Mouse (Mus musculus): ENCODE results near the gene Adam17. TPM values are rescaled to one million over a fixed set of nuclear protein-coding genes. Genes with fewer than 3 reads are reported as not detected.

The Adam17 gene
- polyA plus RNA-seq, 1 experiment from 2014 or later = 35.2 TPM

DNA sequence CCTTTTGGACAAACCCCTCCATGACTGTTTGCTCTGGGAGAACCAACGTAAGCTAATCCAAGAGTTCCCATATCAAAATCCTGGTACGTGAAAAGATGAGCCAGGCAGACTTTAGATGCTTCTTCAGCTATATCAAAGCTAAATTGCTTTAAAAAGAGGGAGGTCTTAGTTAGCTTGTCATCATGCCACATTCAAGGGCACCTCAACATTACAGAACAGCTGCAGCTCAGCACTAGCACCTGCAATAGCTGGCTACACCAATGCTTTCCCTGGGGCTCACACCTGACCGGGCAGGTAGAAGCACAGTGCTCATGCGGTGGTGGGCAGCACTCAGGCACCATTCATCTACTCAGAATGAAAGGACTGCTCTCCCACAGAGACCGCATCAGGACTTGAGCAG is 32.8 kb downstream of the Adam17 start:
- H3K27me3 ChIP-seq (replicated peaks) = no peaks in the 10 kb centered on the region
- H3K36me3 ChIP-seq = peaks cover 30% of the 10 kb centered on the region
- H3K4me1 ChIP-seq = no peaks in the 10 kb centered on the region
- H3K27ac ChIP-seq = no peak overlapping the region
- H3K4me3 ChIP-seq = no peak overlapping the region
- H3K9me3 ChIP-seq = no peaks in the 10 kb centered on the region
- no peak for ATAC-seq (ENCODE audit: low FRiP score, low read depth)
- H3K4me2 ChIP-seq (replicated peaks) = no peak overlapping the region
- WGBS = 97% methylated on average over 5 of the region's 5 CpGs
- H3K9ac ChIP-seq = no peak overlapping the region

DNA sequence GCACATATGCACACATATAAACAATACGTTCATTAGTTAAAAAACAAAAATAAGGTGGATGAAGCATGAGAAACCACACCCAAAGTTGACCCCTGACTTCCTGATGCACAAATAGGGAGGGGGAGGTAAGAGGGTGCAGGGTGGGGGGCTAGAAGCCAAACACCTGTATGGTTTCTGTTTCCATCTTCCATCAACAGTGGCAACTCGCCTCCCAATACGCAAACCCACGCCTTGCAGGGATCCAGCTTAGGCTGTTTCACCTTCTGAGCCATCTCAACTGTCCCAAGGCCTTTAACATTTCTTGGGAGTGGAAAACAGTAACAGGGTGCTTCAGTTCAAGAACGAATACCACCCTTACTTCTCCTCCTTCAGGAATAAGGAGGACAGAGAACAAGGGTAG is 36.3 kb downstream of the Adam17 start:
- H3K4me1 ChIP-seq = no peaks in the 10 kb centered on the region
- no peak overlapping the region for H3K4me3 ChIP-seq
- no peak for ATAC-seq (ENCODE audit: low FRiP score, low read depth)
- H3K36me3 ChIP-seq = peaks cover 46% of the 10 kb centered on the region
- no peak overlapping the region for H3K4me2 ChIP-seq (replicated peaks)
- H3K9me3 ChIP-seq = no peaks in the 10 kb centered on the region
- no peak overlapping the region for H3K9ac ChIP-seq
- H3K27me3 ChIP-seq (replicated peaks) = no peaks in the 10 kb centered on the region
- 96% methylated on average over 5 of the region's 5 CpGs for WGBS
- H3K27ac ChIP-seq = no peak overlapping the region

DNA sequence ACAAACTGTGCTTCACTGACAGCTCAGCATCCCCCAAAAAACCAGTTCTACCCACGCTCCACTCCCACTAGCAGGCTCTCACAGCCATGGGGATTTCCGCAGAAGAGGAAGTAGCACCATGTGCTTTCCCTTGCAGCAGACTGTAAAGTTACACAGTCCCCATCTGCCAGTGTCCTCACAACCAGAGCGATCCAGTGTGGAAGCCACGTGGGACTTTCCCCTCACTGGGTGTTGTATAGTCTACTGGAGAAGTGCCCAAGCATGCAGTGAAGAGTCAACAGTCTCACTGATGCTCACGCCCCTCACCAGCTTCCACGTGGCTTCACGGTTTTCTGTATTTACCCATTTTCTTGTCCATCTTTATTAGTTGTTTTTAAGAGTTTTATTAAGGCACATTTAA is 37.6 kb downstream of the Adam17 start:
- H3K9me3 ChIP-seq = no peaks in the 10 kb centered on the region
- no peaks in the 10 kb centered on the region for H3K4me1 ChIP-seq
- peaks cover 52% of the 10 kb centered on the region for H3K36me3 ChIP-seq
- H3K4me3 ChIP-seq = no peak overlapping the region
- no peak overlapping the region for H3K9ac ChIP-seq
- H3K4me2 ChIP-seq (replicated peaks) = no peak overlapping the region
- ATAC-seq (ENCODE audit: low FRiP score, low read depth) = no peak
- 91% methylated on average over 7 of the region's 7 CpGs for WGBS
- no peak overlapping the region for H3K27ac ChIP-seq
- H3K27me3 ChIP-seq (replicated peaks) = no peaks in the 10 kb centered on the region

DNA sequence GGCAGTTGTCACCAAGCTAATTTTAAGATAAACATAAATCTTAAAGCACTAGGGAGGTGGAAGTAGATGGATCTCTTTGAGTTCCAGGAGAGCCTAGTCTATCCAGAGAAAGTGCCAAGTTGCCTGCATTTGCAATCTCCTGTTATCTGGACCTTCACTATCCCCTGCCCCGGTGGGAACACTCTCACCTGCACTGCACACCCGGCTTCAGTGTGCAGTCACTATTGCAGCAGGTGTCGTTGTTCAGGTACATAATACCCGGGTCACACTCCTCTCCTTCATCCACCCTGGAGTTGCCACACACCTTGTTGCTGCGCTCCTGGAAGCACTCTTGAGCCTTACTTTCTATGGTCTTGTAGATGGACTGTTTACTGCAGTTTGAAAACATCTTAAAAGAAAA is 39.7 kb downstream of the Adam17 start:
- Histone ChIP-seq H3K4me2 (replicated peaks) (no peak overlapping the region), H3K9me3 (no peaks in the 10 kb centered on the region), H3K9ac (no peak overlapping the region), H3K27me3 (replicated peaks) (no peaks in the 10 kb centered on the region), H3K36me3 (peaks cover 56% of the 10 kb centered on the region), H3K4me3 (no peak overlapping the region), H3K27ac (no peak overlapping the region), H3K4me1 (no peaks in the 10 kb centered on the region)
- no peak for ATAC-seq (ENCODE audit: low FRiP score, low read depth)
- WGBS = 94% methylated on average over 5 of the region's 5 CpGs

DNA sequence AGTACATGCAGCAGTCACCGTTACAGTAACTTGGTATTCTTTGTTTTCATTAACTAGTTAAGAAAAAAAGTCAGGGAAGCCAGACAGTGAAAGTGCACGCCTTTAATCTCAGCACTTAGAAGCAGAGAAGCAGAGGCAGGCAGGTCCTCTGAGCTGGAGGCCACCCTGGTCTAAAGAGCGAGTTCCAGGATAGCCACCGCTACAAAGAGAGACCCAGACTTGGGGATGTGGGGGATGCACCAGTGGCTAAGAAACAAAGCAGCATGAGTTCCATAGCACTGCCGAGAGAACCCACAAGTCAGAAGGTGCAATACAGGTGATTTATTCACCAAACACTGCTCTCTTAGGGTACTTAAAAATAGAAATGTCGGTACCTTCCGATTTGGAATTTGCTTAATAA is 40.4 kb downstream of the Adam17 start:
- no peaks in the 10 kb centered on the region for H3K4me1 ChIP-seq
- no peak for ATAC-seq (ENCODE audit: low FRiP score, low read depth)
- H3K27me3 ChIP-seq (replicated peaks) = no peaks in the 10 kb centered on the region
- H3K9me3 ChIP-seq = no peaks in the 10 kb centered on the region
- H3K4me2 ChIP-seq (replicated peaks) = no peak overlapping the region
- H3K27ac ChIP-seq = no peak overlapping the region
- H3K36me3 ChIP-seq = peaks cover 60% of the 10 kb centered on the region
- H3K4me3 ChIP-seq = no peak overlapping the region
- WGBS = 94% methylated on average over 7 of the region's 7 CpGs
- H3K9ac ChIP-seq = no peak overlapping the region

DNA sequence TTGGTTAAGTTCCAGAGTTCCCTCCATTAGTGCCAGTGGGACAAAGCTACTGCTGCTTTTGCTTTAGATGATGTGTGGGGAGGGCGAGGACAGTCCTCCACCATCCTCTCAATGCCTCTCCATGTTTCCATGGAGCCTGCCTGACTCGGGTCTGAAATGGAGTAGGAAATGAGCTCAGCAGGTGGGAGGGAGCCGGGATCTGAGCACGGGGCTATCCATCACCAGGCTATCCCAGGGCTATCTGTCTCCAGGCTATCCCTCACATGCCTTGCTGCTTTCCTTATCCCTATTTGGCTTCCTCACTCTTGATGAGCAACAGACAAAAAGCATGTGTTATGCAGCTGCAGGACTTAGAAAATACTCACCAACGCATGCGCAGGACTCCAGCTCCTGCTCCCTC is 41.7 kb downstream of the Adam17 start:
- Histone ChIP-seq H3K4me2 (replicated peaks) (no peak overlapping the region), H3K9me3 (no peaks in the 10 kb centered on the region), H3K36me3 (peaks cover 67% of the 10 kb centered on the region), H3K4me3 (no peak overlapping the region), H3K9ac (no peak overlapping the region), H3K27ac (no peak overlapping the region), H3K4me1 (no peaks in the 10 kb centered on the region), H3K27me3 (replicated peaks) (no peaks in the 10 kb centered on the region)
- no peak for ATAC-seq (ENCODE audit: low FRiP score, low read depth)
- 70% methylated on average over 6 of the region's 6 CpGs for WGBS

DNA sequence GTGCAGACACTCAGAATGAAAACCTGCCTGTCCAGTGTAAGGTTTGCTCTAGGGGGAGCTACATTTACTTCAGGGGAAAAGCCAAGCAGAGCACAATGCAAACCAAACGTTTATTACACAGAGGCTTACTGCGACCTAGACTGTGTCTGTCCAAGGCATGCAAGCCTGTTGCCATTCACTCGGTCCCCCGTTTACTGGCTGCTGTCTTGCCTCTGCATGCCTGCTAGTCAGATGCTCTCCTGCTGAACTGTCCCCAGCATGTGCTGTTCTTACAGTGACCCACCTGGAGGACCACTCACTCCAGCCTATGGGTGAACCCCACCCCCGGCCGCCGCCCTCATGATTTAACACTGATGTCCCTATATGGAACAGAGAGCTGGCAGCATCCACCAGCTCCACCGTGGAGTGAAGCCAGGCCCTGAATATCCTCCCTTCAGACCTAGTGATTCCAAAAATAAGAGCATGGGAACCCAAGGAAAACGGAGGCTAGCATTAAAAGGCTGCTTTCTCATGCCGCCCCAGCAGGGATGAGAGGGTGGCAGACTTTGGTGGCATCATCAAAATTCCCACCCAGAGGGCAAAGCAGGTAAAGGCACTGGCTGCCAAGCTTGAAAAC is 42.4 kb downstream of the Adam17 start:
- Histone ChIP-seq H3K4me2 (replicated peaks) (no peak overlapping the region), H3K9me3 (no peaks in the 10 kb centered on the region), H3K27me3 (replicated peaks) (no peaks in the 10 kb centered on the region), H3K4me1 (no peaks in the 10 kb centered on the region), H3K9ac (no peak overlapping the region), H3K36me3 (peaks cover 70% of the 10 kb centered on the region), H3K27ac (no peak overlapping the region), H3K4me3 (no peak overlapping the region)
- no peak for ATAC-seq (ENCODE audit: low FRiP score, low read depth)
- 92% methylated on average over 10 of the region's 10 CpGs for WGBS

DNA sequence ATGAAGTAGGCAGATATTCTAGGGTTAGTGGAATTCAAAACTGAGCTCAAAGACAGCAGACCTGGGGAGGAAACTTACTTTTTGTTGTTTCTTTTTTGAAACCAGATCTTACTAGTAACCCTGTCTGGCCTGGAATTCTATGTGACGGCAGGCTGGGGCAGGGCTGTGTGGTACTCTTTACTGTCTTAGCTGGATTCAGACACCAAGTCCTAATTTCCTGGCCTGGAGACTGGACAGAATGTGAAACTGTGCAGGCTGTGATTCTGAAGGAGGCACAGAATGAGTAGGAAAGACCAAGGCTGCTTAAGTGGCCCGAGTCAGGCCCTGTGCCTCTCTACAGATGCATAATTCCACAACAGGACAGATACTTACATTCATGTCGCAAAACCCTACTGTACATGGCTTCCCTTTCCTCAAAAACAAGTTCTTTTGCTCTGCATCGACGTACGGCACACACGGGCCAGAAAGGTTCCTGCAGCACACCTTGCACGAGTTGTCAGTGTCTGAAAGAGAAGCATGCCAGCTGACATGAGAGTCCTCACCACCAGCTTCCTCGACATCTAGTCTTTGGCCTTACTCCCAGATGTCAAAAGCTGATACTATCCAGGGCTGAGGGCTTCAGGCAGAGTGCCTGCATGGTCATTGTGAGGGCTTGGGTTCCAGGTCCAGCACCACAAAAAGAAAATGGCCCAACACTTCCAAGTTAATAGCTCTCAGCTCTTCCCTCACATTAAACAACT is 43.6 kb downstream of the Adam17 start:
- Histone ChIP-seq H3K27me3 (replicated peaks) (no peaks in the 10 kb centered on the region), H3K4me1 (no peaks in the 10 kb centered on the region), H3K27ac (no peak overlapping the region), H3K36me3 (peaks cover 75% of the 10 kb centered on the region), H3K4me2 (replicated peaks) (no peak overlapping the region), H3K4me3 (no peak overlapping the region), H3K9ac (no peak overlapping the region), H3K9me3 (no peaks in the 10 kb centered on the region)
- WGBS = 95% methylated on average over 9 of the region's 9 CpGs
- ATAC-seq (ENCODE audit: low FRiP score, low read depth) = no peak

DNA sequence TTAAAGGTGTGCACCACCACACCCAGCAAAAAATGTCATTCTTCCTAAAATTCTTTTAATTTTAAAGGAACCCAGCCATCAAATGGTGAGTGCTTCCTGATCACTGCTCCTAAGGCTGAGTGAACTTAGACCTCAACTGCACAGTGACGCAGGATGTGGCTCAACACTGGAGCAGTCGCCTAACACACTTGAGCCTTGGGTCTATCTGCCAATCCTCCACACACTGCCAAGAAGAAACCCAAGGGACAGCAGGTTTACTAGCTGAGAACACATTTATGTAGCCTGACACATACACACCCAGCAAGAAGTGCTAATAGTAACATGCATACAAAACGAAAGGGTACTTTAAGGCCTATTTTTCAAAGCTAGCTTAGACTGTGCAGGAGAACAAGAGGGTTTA is 47.1 kb downstream of the Adam17 start:
- H3K36me3 ChIP-seq = peaks cover 66% of the 10 kb centered on the region
- ATAC-seq (ENCODE audit: low FRiP score, low read depth) = no peak
- H3K9me3 ChIP-seq = no peaks in the 10 kb centered on the region
- H3K4me3 ChIP-seq = no peak overlapping the region
- no peak overlapping the region for H3K27ac ChIP-seq
- no peaks in the 10 kb centered on the region for H3K27me3 ChIP-seq (replicated peaks)
- no peak overlapping the region for H3K4me2 ChIP-seq (replicated peaks)
- WGBS = 95% methylated on average over 3 of the region's 3 CpGs
- H3K4me1 ChIP-seq = no peaks in the 10 kb centered on the region
- H3K9ac ChIP-seq = no peak overlapping the region

DNA sequence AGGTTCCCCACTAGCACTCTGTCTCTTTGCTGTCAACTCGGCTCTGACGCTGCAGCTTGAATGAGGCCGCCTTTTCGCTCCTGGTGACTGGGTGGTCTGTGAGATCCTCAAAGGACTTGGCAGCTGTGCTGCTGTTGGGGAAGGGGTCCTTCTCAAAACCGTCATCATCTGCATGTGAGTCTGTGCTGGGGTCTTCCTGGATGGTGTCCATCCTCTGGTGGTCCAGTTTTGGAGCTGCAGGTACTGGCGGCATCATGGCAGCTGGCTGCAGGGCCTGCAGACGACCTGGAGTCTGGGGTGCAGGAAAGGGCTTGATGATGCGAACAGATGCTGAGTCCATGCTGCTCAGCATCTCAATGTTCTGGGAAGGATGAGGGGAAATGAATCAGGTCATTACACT is 48.2 kb downstream of the Adam17 start:
- 94% methylated on average over 8 of the region's 8 CpGs for WGBS
- Histone ChIP-seq H3K9me3 (no peaks in the 10 kb centered on the region), H3K4me1 (no peaks in the 10 kb centered on the region), H3K27me3 (replicated peaks) (no peaks in the 10 kb centered on the region), H3K4me3 (no peak overlapping the region), H3K27ac (no peak overlapping the region), H3K36me3 (peaks cover 65% of the 10 kb centered on the region), H3K4me2 (replicated peaks) (no peak overlapping the region), H3K9ac (no peak overlapping the region)
- ATAC-seq (ENCODE audit: low FRiP score, low read depth) = no peak

DNA sequence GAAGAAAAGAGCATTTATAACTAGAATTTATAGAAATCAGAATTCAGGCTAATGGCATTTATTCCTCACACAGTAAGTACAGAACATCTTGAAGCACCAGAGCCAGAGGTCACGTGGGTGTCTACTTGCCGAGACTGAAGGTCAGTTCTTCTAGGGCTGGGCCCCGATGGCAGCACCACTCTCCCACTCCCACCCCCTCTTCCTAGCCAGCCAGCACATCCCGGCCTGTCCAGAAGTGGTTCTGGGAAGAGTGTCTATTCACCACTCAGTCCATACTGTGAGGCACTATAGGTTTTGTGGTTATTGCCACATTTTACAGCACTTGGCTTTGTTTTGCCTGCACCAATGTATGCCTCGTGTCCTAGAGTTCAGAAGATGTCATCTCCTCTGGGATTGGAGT is 49.3 kb downstream of the Adam17 start:
- Histone ChIP-seq H3K9me3 (no peaks in the 10 kb centered on the region), H3K36me3 (peaks cover 55% of the 10 kb centered on the region), H3K27ac (no peak overlapping the region), H3K27me3 (replicated peaks) (no peaks in the 10 kb centered on the region), H3K4me2 (replicated peaks) (no peak overlapping the region), H3K4me3 (no peak overlapping the region), H3K9ac (no peak overlapping the region), H3K4me1 (no peaks in the 10 kb centered on the region)
- WGBS = 41% methylated on average over 5 of the region's 5 CpGs
- no peak for ATAC-seq (ENCODE audit: low FRiP score, low read depth)

DNA sequence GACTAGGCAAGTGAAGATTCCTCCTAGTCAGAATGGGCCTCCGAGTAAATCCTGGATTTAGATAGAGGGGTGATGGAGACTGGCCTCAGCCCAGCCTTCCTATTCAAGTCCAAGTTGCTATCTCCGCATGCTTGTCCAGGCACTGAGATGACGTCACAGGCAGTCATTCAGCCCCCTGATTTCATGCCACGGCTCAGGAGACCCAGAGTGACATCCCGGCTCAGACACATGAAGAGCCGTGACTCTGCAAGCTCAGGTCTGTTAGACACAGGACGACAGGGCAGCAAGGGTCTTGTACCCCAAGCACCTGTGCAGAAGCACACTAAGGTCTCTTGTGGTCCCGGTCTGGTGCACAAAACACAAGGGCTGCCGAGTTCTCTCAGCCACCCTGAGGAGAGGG is 50.6 kb downstream of the Adam17 start:
- Histone ChIP-seq H3K4me1 (no peaks in the 10 kb centered on the region), H3K4me3 (no peak overlapping the region), H3K27me3 (replicated peaks) (no peaks in the 10 kb centered on the region), H3K4me2 (replicated peaks) (no peak overlapping the region), H3K27ac (no peak overlapping the region), H3K36me3 (peaks cover 45% of the 10 kb centered on the region), H3K9me3 (no peaks in the 10 kb centered on the region), H3K9ac (no peak overlapping the region)
- no peak for ATAC-seq (ENCODE audit: low FRiP score, low read depth)
- 90% methylated on average over 9 of the region's 9 CpGs for WGBS

DNA sequence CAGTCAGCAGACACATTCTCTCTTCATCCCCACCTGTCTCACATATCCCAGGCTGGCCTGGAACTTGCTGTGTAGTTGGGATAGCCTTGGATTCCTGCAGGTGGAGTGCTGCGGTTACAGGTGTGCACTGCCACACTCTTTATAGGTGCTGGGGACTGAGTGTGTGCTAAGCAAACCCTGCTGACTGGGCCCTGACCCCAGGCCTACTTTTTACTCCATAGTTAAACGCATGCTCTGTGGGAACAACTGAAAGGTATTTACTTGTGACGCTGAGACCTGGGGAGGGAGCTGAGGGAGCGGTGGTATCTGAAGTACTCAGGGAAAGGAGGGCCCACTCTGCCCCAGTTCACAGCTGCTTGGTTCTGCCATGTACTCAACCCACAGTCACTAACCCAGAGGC is 51.1 kb downstream of the Adam17 start:
- 95% methylated on average over 4 of the region's 4 CpGs for WGBS
- H3K27me3 ChIP-seq (replicated peaks) = no peaks in the 10 kb centered on the region
- no peak for ATAC-seq (ENCODE audit: low FRiP score, low read depth)
- H3K9ac ChIP-seq = no peak overlapping the region
- H3K9me3 ChIP-seq = no peaks in the 10 kb centered on the region
- H3K4me2 ChIP-seq (replicated peaks) = no peak overlapping the region
- peaks cover 41% of the 10 kb centered on the region for H3K36me3 ChIP-seq
- H3K4me3 ChIP-seq = no peak overlapping the region
- H3K27ac ChIP-seq = no peak overlapping the region
- H3K4me1 ChIP-seq = no peaks in the 10 kb centered on the region

Measured in neural tube, embryonic 12.5 days (tissue).